Mouse (Mus musculus): ENCODE results near the gene Zfp518a. TPM values are rescaled to one million over a fixed set of nuclear protein-coding genes. Genes with fewer than 3 reads are reported as not detected.

Zfp518a gene
- polyA plus RNA-seq, 1 experiment: 0.86 TPM

DNA sequence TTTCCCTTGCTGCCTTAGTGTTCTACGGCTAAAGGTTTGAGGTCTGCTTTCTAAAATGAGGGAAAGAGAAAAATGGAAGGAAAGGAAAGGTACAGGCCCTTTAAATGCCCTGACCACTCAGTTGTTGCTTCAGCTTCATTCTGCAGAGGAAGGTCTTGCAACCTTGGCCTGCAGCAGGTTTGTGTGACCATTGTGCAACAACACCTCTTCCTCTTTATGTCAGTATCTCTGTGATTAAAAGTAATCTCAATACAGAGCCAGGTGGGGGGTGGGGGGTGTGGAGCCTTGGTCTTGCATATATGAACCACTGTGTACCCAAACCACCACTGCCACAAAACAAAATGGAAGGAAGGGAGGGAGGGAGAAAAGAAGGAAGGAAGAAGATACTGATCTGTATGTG, 5.6 kb upstream of the Zfp518a start:
- no peaks in the 10 kb centered on the region for H3K79me2 ChIP-seq (ENCODE audit: control insufficient read depth, insufficient read depth)
- H3K4me3 ChIP-seq: no peak overlapping the region
- no peak overlapping the region for H3K4me2 ChIP-seq (ENCODE audit: low read depth)
- TF ChIP-seq MYOG (IDR thresholded peaks at IDR 0.05; ENCODE audit: control insufficient read depth in 1 of 3, insufficient read depth in 1 of 3, insufficient read length in 2 of 3, low read depth in 2 of 3): no peak
- no peak for TF ChIP-seq SRF (IDR thresholded peaks at IDR 0.05; ENCODE audit: control insufficient read depth, insufficient read length, low read depth)
- TF ChIP-seq REST (IDR thresholded peaks at IDR 0.05; ENCODE audit: insufficient read depth, insufficient read length): no peak
- no peak for TF ChIP-seq TCF3 (IDR thresholded peaks at IDR 0.05; ENCODE audit: insufficient read length, low read depth)
- TF ChIP-seq MAX (IDR thresholded peaks at IDR 0.05; ENCODE audit: low read depth): no peak
- H3K27me3 ChIP-seq (ENCODE audit: control insufficient read depth, insufficient read depth, insufficient read length): peaks cover 4% of the 10 kb centered on the region
- H3ac ChIP-seq (ENCODE audit: control insufficient read depth, insufficient read length): no peak overlapping the region
- no peaks in the 10 kb centered on the region for H3K36me3 ChIP-seq (ENCODE audit: control insufficient read depth, insufficient read depth)

DNA sequence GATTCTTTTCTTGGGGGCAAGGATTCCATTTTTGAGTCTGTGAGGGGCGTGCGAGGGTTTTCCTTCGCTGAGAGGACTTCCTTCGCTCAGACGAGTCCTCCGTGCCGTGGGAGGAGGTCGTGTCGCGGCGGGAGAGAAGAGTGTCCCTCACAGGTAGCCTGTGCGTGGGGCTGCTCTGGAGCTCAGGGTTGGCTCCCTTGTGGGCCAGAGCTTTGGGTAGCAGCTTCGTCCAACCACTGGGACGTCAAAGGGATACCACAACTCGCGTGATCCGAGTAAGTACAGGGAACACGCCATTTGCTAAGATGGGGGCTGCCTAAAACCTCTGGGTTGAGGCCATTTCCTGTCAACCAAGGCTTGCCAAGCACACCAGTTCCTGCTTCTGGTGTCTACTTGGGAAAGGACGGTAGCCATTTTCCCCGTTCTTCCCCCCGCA, 416 bp upstream of the Zfp518a start:
- no peaks in the 10 kb centered on the region for H3K27me3 ChIP-seq (ENCODE audit: control insufficient read depth, insufficient read depth, insufficient read length)
- no peak overlapping the region for H3ac ChIP-seq (ENCODE audit: control insufficient read depth, insufficient read length)
- H3K36me3 ChIP-seq (ENCODE audit: control insufficient read depth, insufficient read depth): no peaks in the 10 kb centered on the region
- H3K79me2 ChIP-seq (ENCODE audit: control insufficient read depth, insufficient read depth): no peaks in the 10 kb centered on the region
- H3K4me2 ChIP-seq (ENCODE audit: low read depth): peak overlapping the region; percentile 36
- H3K4me3 ChIP-seq: peak overlapping the region; percentile 49
- TF ChIP-seq CEBPB (IDR thresholded peaks at IDR 0.05; ENCODE audit: insufficient read depth, poor library complexity, severe bottlenecking) (no peak), E2F4 (IDR thresholded peaks at IDR 0.05; ENCODE audit: insufficient read depth) (no peak), TCF12 (IDR thresholded peaks at IDR 0.05; ENCODE audit: insufficient read depth, poor library complexity, severe bottlenecking) (no peak), TCF3 (IDR thresholded peaks at IDR 0.05; ENCODE audit: insufficient read length, low read depth) (no peak), REST (IDR thresholded peaks at IDR 0.05; ENCODE audit: insufficient read depth, insufficient read length) (no peak)

DNA sequence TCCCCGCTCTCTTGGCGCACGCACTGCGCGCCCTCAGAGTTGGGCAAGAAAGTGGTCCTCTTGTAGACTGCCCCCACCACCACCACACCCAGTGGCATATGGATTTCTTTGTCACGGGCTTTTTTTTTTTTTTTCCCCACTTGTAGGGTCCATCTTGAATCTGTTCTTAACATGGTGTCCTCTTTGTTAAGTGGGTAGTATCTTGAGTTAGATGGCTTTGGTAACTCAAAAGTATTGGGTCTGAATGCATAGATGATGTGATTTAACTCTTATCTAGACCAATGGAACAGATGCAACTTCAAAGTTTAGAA, 843 bp downstream of the Zfp518a start:
- Histone ChIP-seq H3K4me3 (peak overlapping the region; percentile 49), H3K4me2 (ENCODE audit: low read depth) (peak overlapping the region; percentile 55), H3ac (ENCODE audit: control insufficient read depth, insufficient read length) (peak overlapping the region; percentile 34), H3K79me2 (ENCODE audit: control insufficient read depth, insufficient read depth) (no peaks in the 10 kb centered on the region), H3K36me3 (ENCODE audit: control insufficient read depth, insufficient read depth) (no peaks in the 10 kb centered on the region), H3K27me3 (ENCODE audit: control insufficient read depth, insufficient read depth, insufficient read length) (no peaks in the 10 kb centered on the region)
- TF ChIP-seq CEBPB (IDR thresholded peaks at IDR 0.05; ENCODE audit: insufficient read depth, poor library complexity, severe bottlenecking) (no peak), MYOD1 (IDR thresholded peaks at IDR 0.05; ENCODE audit: control insufficient read depth in 1 of 3, insufficient read length in 2 of 3, low read depth in 2 of 3) (no peak), USF1 (IDR thresholded peaks at IDR 0.05; ENCODE audit: low read depth) (no peak)

DNA sequence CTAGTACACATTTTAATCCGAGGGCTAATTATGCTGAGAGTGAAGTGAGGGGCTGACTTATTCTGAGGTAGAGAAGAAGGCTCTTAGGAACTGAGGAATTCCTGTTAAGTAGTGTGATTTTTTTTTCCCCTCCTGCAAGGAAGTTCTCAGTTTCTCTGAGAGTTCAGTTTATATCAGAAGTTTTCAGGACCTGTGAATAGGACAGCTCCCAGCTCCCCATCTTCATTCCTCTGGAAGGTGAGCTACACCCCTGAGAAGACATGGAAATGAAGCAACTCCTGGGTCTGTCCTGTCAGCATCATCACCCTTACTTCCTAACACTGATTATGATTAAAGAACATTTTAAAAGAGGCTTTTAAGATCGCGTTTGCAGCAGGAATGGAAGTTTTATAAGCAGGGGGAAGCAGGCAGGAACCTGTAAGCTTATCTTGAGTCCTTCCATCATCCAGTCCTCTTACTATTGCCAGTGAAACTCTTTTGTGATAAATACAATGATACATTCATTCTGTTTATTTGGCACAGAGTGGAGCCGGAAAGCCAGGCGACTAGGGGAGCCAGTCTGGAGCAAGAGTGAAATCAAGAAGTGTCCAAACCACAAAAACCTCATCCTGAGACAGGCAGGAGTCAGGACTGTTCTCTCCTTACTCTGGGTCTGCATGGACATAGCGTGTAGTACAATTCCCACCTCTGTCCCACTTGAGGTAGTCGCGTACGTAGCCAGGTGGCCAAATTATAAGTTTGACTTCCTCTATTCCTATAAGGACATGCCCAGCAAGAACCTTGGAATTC, 37.3 kb downstream of the Zfp518a start:
- TF ChIP-seq MYOD1 (IDR thresholded peaks at IDR 0.05; ENCODE audit: control insufficient read depth in 1 of 3, insufficient read length in 2 of 3, low read depth in 2 of 3) (no peak), USF1 (IDR thresholded peaks at IDR 0.05; ENCODE audit: low read depth) (no peak), MAX (IDR thresholded peaks at IDR 0.05; ENCODE audit: low read depth) (no peak), REST (IDR thresholded peaks at IDR 0.05; ENCODE audit: insufficient read depth, insufficient read length) (no peak), TCF12 (IDR thresholded peaks at IDR 0.05; ENCODE audit: insufficient read depth, poor library complexity, severe bottlenecking) (no peak), CEBPB (IDR thresholded peaks at IDR 0.05; ENCODE audit: insufficient read depth, poor library complexity, severe bottlenecking) (no peak), TCF3 (IDR thresholded peaks at IDR 0.05; ENCODE audit: insufficient read length, low read depth) (no peak), SRF (IDR thresholded peaks at IDR 0.05; ENCODE audit: control insufficient read depth, insufficient read length, low read depth) (no peak), POLR2AphosphoS2 (IDR thresholded peaks at IDR 0.05; ENCODE audit: insufficient read length, low read depth) (no peak), POLR2A (IDR thresholded peaks at IDR 0.05; ENCODE audit: insufficient read length, low read depth) (no peak), E2F4 (IDR thresholded peaks at IDR 0.05; ENCODE audit: insufficient read depth) (no peak), MYOG (IDR thresholded peaks at IDR 0.05; ENCODE audit: control insufficient read depth in 1 of 3, insufficient read depth in 1 of 3, insufficient read length in 2 of 3, low read depth in 2 of 3) (no peak)
- no peaks in the 10 kb centered on the region for H3K36me3 ChIP-seq (ENCODE audit: control insufficient read depth, insufficient read depth)
- H3ac ChIP-seq (ENCODE audit: control insufficient read depth, insufficient read length): no peak overlapping the region
- H3K79me2 ChIP-seq (ENCODE audit: control insufficient read depth, insufficient read depth): no peaks in the 10 kb centered on the region
- H3K4me2 ChIP-seq (ENCODE audit: low read depth): no peak overlapping the region
- H3K4me3 ChIP-seq: no peak overlapping the region
- no peaks in the 10 kb centered on the region for H3K27me3 ChIP-seq (ENCODE audit: control insufficient read depth, insufficient read depth, insufficient read length)

DNA sequence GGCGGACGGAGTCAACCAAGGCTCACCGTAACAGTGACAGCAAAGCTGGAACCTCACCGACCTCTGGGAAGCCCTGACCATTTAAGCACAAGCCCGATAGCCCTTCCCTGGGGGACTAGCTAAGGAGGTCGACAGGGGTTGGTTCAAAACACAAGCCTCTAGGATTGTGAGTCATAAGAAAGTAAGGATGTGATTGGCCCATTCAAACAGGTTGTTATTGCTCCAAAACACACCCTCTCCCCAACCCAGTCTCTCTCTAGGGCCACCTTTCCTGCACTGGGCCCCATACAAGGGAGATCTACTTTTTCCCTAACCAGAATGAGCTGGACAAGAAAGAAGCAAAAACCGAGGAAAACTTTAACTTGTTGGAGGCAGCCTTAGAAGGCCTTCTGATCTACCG, 40.9 kb downstream of the Zfp518a start:
- Histone ChIP-seq H3K4me3 (no peak overlapping the region), H3K36me3 (ENCODE audit: control insufficient read depth, insufficient read depth) (no peaks in the 10 kb centered on the region), H3K27me3 (ENCODE audit: control insufficient read depth, insufficient read depth, insufficient read length) (no peaks in the 10 kb centered on the region), H3K79me2 (ENCODE audit: control insufficient read depth, insufficient read depth) (no peaks in the 10 kb centered on the region), H3K4me2 (ENCODE audit: low read depth) (no peak overlapping the region), H3ac (ENCODE audit: control insufficient read depth, insufficient read length) (no peak overlapping the region)
- no peak for TF ChIP-seq TCF3 (IDR thresholded peaks at IDR 0.05; ENCODE audit: insufficient read length, low read depth)
- no peak for TF ChIP-seq SRF (IDR thresholded peaks at IDR 0.05; ENCODE audit: control insufficient read depth, insufficient read length, low read depth)
- no peak for TF ChIP-seq POLR2AphosphoS2 (IDR thresholded peaks at IDR 0.05; ENCODE audit: insufficient read length, low read depth)
- no peak for TF ChIP-seq USF1 (IDR thresholded peaks at IDR 0.05; ENCODE audit: low read depth)
- TF ChIP-seq CEBPB (IDR thresholded peaks at IDR 0.05; ENCODE audit: insufficient read depth, poor library complexity, severe bottlenecking): no peak
- TF ChIP-seq TCF12 (IDR thresholded peaks at IDR 0.05; ENCODE audit: insufficient read depth, poor library complexity, severe bottlenecking): no peak
- no peak for TF ChIP-seq MYOG (IDR thresholded peaks at IDR 0.05; ENCODE audit: control insufficient read depth in 1 of 3, insufficient read depth in 1 of 3, insufficient read length in 2 of 3, low read depth in 2 of 3)

All from myocyte (in vitro differentiated cells).